Mouse (Mus musculus): ENCODE measurements around the gene Arhgef3. TPM values are rescaled to one million over a fixed set of nuclear protein-coding genes. Genes with fewer than 3 reads are reported as not detected.

Arhgef3 gene
- polyA plus RNA-seq, 1 experiment from 2014 or later: 16.2 TPM

DNA sequence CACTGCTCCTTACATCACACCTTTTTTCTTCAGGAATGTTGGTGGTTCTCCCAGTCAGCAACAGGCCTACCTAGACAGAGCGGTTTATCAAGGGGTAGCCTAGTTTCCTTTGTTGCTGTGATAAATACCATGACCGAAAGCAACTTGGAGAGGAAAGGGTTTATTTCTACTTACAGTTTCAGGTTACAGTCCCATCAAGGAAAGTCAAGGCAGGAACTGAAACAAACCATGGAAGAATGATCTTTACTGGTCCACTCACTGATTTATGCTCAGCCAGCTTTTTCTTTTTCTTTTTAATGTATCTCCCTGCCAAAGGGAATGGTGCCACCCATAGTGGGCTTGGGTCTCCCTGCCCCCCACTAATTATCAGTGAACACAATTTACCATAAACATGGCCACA is 291.2 kb downstream of the Arhgef3 start:
- Histone ChIP-seq H3K4me2 (replicated peaks) (no peak overlapping the region), H3K27me3 (no peaks in the 10 kb centered on the region), H3K9me3 (replicated peaks) (no peaks in the 10 kb centered on the region), H3K36me3 (no peaks in the 10 kb centered on the region; the same call in 1 of the 2 replicates), H3K27ac (replicated peaks) (no peak overlapping the region), H3K4me1 (no peaks in the 10 kb centered on the region), H3K9ac (no peak overlapping the region), H3K4me3 (replicated peaks) (no peak overlapping the region)
- no peak for ATAC-seq (ENCODE audit: insufficient number of reproducible peaks, low FRiP score, low TSS enrichment, low read depth)
- WGBS: 92% methylated on average over 2 of the region's 2 CpGs

- no peaks in the 10 kb centered on the region; the same call in 1 of the 2 replicates for H3K36me3 ChIP-seq
- H3K9me3 ChIP-seq (replicated peaks): no peaks in the 10 kb centered on the region
- no peaks in the 10 kb centered on the region for H3K4me1 ChIP-seq
- H3K27me3 ChIP-seq: no peaks in the 10 kb centered on the region
- H3K4me2 ChIP-seq (replicated peaks): no peak overlapping the region
- H3K9ac ChIP-seq: no peak overlapping the region
- ATAC-seq (ENCODE audit: insufficient number of reproducible peaks, low FRiP score, low TSS enrichment, low read depth): no peak
- H3K27ac ChIP-seq (replicated peaks): no peak overlapping the region
- 90% methylated on average over 3 of the region's 3 CpGs for WGBS
- H3K4me3 ChIP-seq (replicated peaks): no peak overlapping the region
These were observed 293.5 kb downstream of the Arhgef3 start for GRCm38 (mm10) chr14:27408240-27408639.

- Histone ChIP-seq H3K9me3 (replicated peaks) (no peaks in the 10 kb centered on the region), H3K4me2 (replicated peaks) (no peak overlapping the region), H3K27me3 (no peaks in the 10 kb centered on the region), H3K4me1 (no peaks in the 10 kb centered on the region), H3K27ac (replicated peaks) (no peak overlapping the region), H3K36me3 (no peaks in the 10 kb centered on the region), H3K9ac (no peak overlapping the region), H3K4me3 (replicated peaks) (no peak overlapping the region)
- no peak for ATAC-seq (ENCODE audit: insufficient number of reproducible peaks, low FRiP score, low TSS enrichment, low read depth)
- 90% methylated on average over 3 of the region's 3 CpGs for WGBS
These were observed 295.0 kb downstream of the Arhgef3 start for GRCm38 (mm10) chr14:27409662-27410061.

DNA sequence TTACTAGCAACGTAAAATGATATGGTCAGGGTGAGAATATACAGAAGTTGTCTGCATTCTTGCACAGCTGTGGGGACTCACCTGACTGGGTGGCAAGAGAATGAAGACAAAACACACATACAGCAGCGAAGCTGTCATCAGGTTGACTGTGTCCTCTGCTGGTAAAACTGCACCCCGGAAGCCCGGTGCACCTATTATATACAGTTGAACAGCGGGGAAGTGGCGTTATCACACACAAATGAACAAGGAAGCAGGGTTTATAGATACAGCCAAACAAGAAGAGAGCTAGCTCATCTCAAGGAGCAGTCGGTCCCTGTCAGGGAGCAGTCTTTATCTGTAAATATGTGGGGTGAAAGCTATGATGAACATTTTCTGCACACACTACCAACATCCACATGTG is 296.8 kb downstream of the Arhgef3 start:
- no peak overlapping the region for H3K9ac ChIP-seq
- no peaks in the 10 kb centered on the region for H3K36me3 ChIP-seq
- H3K9me3 ChIP-seq (replicated peaks): no peaks in the 10 kb centered on the region
- H3K27ac ChIP-seq (replicated peaks): no peak overlapping the region
- no peak overlapping the region for H3K4me2 ChIP-seq (replicated peaks)
- H3K4me3 ChIP-seq (replicated peaks): no peak overlapping the region
- 83% methylated on average over 7 of the region's 7 CpGs for WGBS
- no peak for ATAC-seq (ENCODE audit: insufficient number of reproducible peaks, low FRiP score, low TSS enrichment, low read depth)
- no peaks in the 10 kb centered on the region for H3K4me1 ChIP-seq
- H3K27me3 ChIP-seq: no peaks in the 10 kb centered on the region

GRCm38 (mm10) chr14:27412699-27413098 is 298.0 kb downstream of the Arhgef3 start:
- Histone ChIP-seq H3K9me3 (replicated peaks) (no peaks in the 10 kb centered on the region), H3K4me2 (replicated peaks) (no peak overlapping the region)
- WGBS: 70% methylated on average over 8 of the region's 8 CpGs

GRCm38 (mm10) chr14:27413961-27414360 is 299.3 kb downstream of the Arhgef3 start:
- Histone ChIP-seq H3K27me3 (no peaks in the 10 kb centered on the region), H3K4me1 (no peaks in the 10 kb centered on the region), H3K4me3 (replicated peaks) (no peak overlapping the region), H3K27ac (replicated peaks) (no peak overlapping the region), H3K9ac (no peak overlapping the region), H3K9me3 (replicated peaks) (no peaks in the 10 kb centered on the region), H3K36me3 (no peaks in the 10 kb centered on the region), H3K4me2 (replicated peaks) (no peak overlapping the region)
- WGBS: 29% methylated on average over 4 of the region's 4 CpGs
- no peak for ATAC-seq (ENCODE audit: insufficient number of reproducible peaks, low FRiP score, low TSS enrichment, low read depth)

More at GRCm38 (mm10) chr14:27412699-27413098, 298.0 kb downstream of the Arhgef3 start:
- Histone ChIP-seq H3K27ac (replicated peaks) (no peak overlapping the region), H3K4me1 (no peaks in the 10 kb centered on the region), H3K4me3 (replicated peaks) (no peak overlapping the region), H3K36me3 (no peaks in the 10 kb centered on the region), H3K27me3 (no peaks in the 10 kb centered on the region), H3K9ac (no peak overlapping the region)
- ATAC-seq (ENCODE audit: insufficient number of reproducible peaks, low FRiP score, low TSS enrichment, low read depth): no peak

DNA sequence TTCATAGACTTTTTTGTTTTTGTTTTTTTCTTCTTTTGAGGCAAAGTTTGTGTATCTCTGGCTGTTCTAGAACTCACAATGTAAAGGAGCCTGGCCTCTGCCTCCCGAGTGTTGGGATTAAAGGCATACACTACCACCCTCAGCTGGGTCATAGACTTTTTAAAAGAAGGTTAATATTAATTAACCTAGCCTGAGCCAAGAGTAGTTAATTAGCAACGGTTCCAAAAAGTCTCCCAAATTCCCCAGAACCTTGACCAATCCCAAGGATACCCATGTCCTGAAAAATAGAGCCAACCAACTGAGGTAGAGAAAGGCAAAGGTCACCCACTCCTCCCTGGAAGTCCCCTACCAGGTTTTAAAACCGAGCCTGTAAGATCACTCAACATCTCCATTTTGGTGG is 306.1 kb downstream of the Arhgef3 start:
- no peak for ATAC-seq (ENCODE audit: insufficient number of reproducible peaks, low FRiP score, low TSS enrichment, low read depth)
- WGBS: 68% methylated on average over 3 of the region's 3 CpGs
- H3K4me2 ChIP-seq (replicated peaks): no peak overlapping the region

GRCm38 (mm10) chr14:27422301-27422700 is 307.6 kb downstream of the Arhgef3 start:
- H3K9ac ChIP-seq: no peak overlapping the region
- ATAC-seq (ENCODE audit: insufficient number of reproducible peaks, low FRiP score, low TSS enrichment, low read depth): no peak
- 97% methylated on average over 1 of the region's 1 CpGs for WGBS
- H3K36me3 ChIP-seq: no peaks in the 10 kb centered on the region
- H3K27me3 ChIP-seq: no peaks in the 10 kb centered on the region
- H3K27ac ChIP-seq (replicated peaks): no peak overlapping the region
- H3K4me2 ChIP-seq (replicated peaks): no peak overlapping the region
- no peak overlapping the region for H3K4me3 ChIP-seq (replicated peaks)
- H3K9me3 ChIP-seq (replicated peaks): no peaks in the 10 kb centered on the region
- no peaks in the 10 kb centered on the region for H3K4me1 ChIP-seq

More for the DNA sequence above, 306.1 kb downstream of the Arhgef3 start:
- Histone ChIP-seq H3K9me3 (replicated peaks) (no peaks in the 10 kb centered on the region), H3K4me1 (no peaks in the 10 kb centered on the region), H3K27me3 (no peaks in the 10 kb centered on the region), H3K4me3 (replicated peaks) (no peak overlapping the region), H3K9ac (no peak overlapping the region), H3K36me3 (no peaks in the 10 kb centered on the region), H3K27ac (replicated peaks) (no peak overlapping the region)

DNA sequence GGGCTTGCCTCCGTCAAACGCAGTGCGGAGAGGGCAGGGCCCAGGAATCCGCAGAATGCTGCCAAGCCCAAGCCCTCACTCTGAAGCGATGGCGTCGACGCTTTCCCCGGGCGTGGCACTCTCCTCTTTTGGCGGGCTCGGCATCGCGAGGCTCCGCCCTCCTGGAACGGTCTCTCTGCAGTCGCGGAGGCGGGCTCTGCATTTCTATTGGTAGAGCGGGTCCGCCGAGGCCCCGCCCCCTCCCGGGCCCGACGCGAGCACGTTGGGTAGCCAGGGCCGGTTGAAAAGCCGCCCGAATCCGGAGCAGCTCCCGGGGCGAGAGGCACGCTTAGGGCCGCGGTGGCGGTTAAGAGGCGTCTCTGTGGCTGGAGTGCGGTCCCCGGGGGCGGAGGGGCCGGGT is 313.9 kb downstream of the Arhgef3 start, which contains the start of gene Fam208a:
Fam208a (plus strand) TSS at position 262 of the 400 bp plus-strand sequence.
- Histone ChIP-seq H3K36me3 (peaks cover 5% of the 10 kb centered on the region; the same call in 1 of the 2 replicates), H3K27me3 (no peaks in the 10 kb centered on the region), H3K27ac (replicated peaks) (peak within 1 kb of the TSS; percentile 100), H3K9ac (peak within 1 kb of the TSS; percentile 82), H3K4me1 (peaks cover 5% of the 10 kb centered on the region; the same call in 1 of the 2 replicates), H3K4me2 (replicated peaks) (peak within 1 kb of the TSS; percentile 83), H3K4me3 (replicated peaks) (peak within 1 kb of the TSS; percentile 68), H3K9me3 (replicated peaks) (peaks cover 7% of the 10 kb centered on the region; the same call in 1 of the 2 replicates)
- peak; percentile 95 for ATAC-seq (ENCODE audit: insufficient number of reproducible peaks, low FRiP score, low TSS enrichment, low read depth)
- WGBS: 1% methylated on average over 43 of the region's 43 CpGs

GRCm38 (mm10) chr14:27428973-27429711 is 314.4 kb downstream of the Arhgef3 start:
- WGBS: under 1% methylated on average over 78 of the region's 78 CpGs
- peak; percentile 87 for ATAC-seq (ENCODE audit: insufficient number of reproducible peaks, low FRiP score, low TSS enrichment, low read depth)
- peaks cover 6% of the 10 kb centered on the region; the same call in 1 of the 2 replicates for H3K36me3 ChIP-seq
- H3K27me3 ChIP-seq: no peaks in the 10 kb centered on the region
- H3K4me2 ChIP-seq (replicated peaks): peak overlapping the region; percentile 83
- H3K9me3 ChIP-seq (replicated peaks): peaks cover 7% of the 10 kb centered on the region; the same call in 1 of the 2 replicates
- peak overlapping the region; percentile 82 for H3K9ac ChIP-seq
- peaks cover 5% of the 10 kb centered on the region; the same call in 1 of the 2 replicates for H3K4me1 ChIP-seq
- H3K4me3 ChIP-seq (replicated peaks): peak overlapping the region; percentile 68
- H3K27ac ChIP-seq (replicated peaks): peak overlapping the region; percentile 100

GRCm38 (mm10) chr14:27430280-27430679 is 315.6 kb downstream of the Arhgef3 start:
- peaks cover 5% of the 10 kb centered on the region; the same call in 1 of the 2 replicates for H3K4me1 ChIP-seq
- peaks cover 7% of the 10 kb centered on the region; the same call in 1 of the 2 replicates for H3K9me3 ChIP-seq (replicated peaks)
- H3K4me2 ChIP-seq (replicated peaks): no peak overlapping the region
- no peak for ATAC-seq (ENCODE audit: insufficient number of reproducible peaks, low FRiP score, low TSS enrichment, low read depth)
- WGBS: 92% methylated on average over 4 of the region's 4 CpGs
- H3K9ac ChIP-seq: no peak overlapping the region
- peaks cover 6% of the 10 kb centered on the region; the same call in 1 of the 2 replicates for H3K36me3 ChIP-seq
- no peak overlapping the region for H3K27ac ChIP-seq (replicated peaks)
- no peak overlapping the region for H3K4me3 ChIP-seq (replicated peaks)
- no peaks in the 10 kb centered on the region for H3K27me3 ChIP-seq

Data from embryonic facial prominence, embryonic 15.5 days (tissue).